Mouse (Mus musculus): ENCODE data around the gene Rgs14. TPM values are rescaled to one million over a fixed set of nuclear protein-coding genes. Genes with fewer than 3 reads are reported as not detected.

The Rgs14 gene
- 1.4 and 2.4 TPM in 2 replicates for polyA plus RNA-seq (2015; fragmentation: Nextera tagmentation; extraction: Ambion mirVana)

DNA sequence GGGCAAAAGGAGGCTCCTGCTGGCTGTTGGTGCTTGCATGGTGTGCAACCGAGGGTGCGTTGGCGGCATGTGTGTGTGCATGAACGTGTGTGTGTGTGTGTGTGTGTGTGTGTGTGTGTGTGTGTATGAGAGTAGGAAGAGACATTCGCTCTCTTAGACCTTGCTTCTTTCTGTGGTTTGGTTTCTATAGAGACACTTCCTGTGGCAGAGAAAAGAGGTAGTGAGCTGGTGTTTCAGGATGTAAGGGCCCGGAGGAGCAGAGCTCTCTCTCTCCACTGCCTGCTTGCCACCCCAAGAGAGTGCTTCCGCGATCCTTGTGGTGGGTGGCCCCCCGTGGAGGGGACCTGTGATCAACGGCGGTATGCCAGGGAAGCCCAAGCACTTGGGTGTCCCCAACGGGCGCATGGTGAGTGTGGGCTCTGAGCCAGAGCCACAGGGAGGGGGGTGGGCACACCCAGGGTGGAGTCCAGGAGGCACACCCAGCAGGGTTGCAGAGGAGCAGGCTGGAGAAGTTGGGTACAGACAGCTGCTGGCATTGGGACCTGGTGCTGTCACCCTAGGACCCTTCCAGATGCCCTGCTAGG, at the start of gene Rgs14:
Gene Rgs14 (plus strand): TSS at position 202 of the 584 bp plus-strand sequence.
- Histone ChIP-seq H3K36me3 (no peaks in the 10 kb centered on the region), H3K4me1 (no peaks in the 10 kb centered on the region; the same call in 1 of the 2 replicates), H3K4me2 (0 out of 2 replicates have a peak within 1 kb of the TSS, but pooled peaks have one; percentile 10), H3K27ac (no peak within 1 kb of the TSS), H3K27me3 (peaks cover 22% of the 10 kb centered on the region), H3K9ac (no peak within 1 kb of the TSS), H3K4me3 (peak within 1 kb of the TSS; percentile 4; the same call in 1 of the 2 replicates), H3K9me3 (no peaks in the 10 kb centered on the region)
- 44% methylated on average over 13 of the region's 13 CpGs for WGBS
- no peak for ATAC-seq (ENCODE audit: insufficient number of reproducible peaks, low FRiP score, low TSS enrichment, low read depth)

DNA sequence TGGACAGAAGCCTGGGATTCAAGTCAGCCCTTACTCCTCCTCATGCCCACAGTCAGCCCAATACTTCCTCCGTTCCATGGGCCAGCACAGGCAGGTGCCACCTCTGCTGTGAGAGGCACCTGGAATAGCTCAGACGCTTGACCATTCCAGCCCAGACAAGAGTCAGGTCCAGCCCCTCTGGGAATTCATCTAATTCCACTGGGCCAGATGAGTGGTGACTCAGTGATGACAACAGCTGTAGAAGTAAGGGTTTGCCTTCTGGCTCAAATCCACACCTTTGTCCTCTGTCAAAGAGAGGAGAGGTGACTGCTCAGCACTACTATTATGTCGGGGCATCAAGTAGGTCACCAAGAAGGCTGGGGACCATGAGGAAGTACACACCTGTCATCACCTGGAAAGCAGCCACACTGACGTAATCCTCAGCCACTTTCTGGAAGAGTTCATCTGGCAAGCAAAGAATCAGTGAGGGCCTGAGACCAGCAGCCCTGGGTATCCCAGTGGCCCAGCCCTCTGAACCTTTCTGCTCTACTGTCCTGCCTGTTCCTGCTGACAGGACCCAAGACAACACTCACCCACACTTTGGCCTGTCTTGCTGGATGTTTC, 49.5 kb upstream of the Rgs14 start, which contains the start of gene Prelid1:
Gene Prelid1 (plus strand): TSS at position 570 of the 603 bp plus-strand sequence.
- no peak for ATAC-seq (ENCODE audit: insufficient number of reproducible peaks, low FRiP score, low TSS enrichment, low read depth)
- Histone ChIP-seq H3K4me1 (peaks cover 33% of the 10 kb centered on the region), H3K9ac (peak within 1 kb of the TSS; percentile 98), H3K4me2 (peak within 1 kb of the TSS; percentile 69), H3K4me3 (peak within 1 kb of the TSS; percentile 90), H3K27ac (peak within 1 kb of the TSS; percentile 87; the same call in 1 of the 2 replicates), H3K36me3 (peaks cover 66% of the 10 kb centered on the region), H3K27me3 (no peaks in the 10 kb centered on the region), H3K9me3 (no peaks in the 10 kb centered on the region)
- WGBS: 70% methylated on average over 4 of the region's 4 CpGs

- peaks cover 38% of the 10 kb centered on the region for H3K4me1 ChIP-seq
- no peaks in the 10 kb centered on the region for H3K9me3 ChIP-seq
- WGBS: under 1% methylated on average over 73 of the region's 73 CpGs
- peaks cover 67% of the 10 kb centered on the region for H3K36me3 ChIP-seq
- H3K4me3 ChIP-seq: peak within 1 kb of the TSS; percentile 90
- H3K27me3 ChIP-seq: no peaks in the 10 kb centered on the region
- H3K4me2 ChIP-seq: peak within 1 kb of the TSS; percentile 69
- H3K9ac ChIP-seq: peak within 1 kb of the TSS; percentile 98
- ATAC-seq (ENCODE audit: insufficient number of reproducible peaks, low FRiP score, low TSS enrichment, low read depth): peak; percentile 84
- peak within 1 kb of the TSS; percentile 87 for H3K27ac ChIP-seq
Measured at GRCm38 (mm10) chr13:55321434-55322129, 48.0 kb upstream of the Rgs14 start, which contains the start of gene Rab24. Gene Rab24 (minus strand): TSS chr13:55321946.

GRCm38 (mm10) chr13:55322130-55322825, 47.3 kb upstream of the Rgs14 start:
- peak overlapping the region; percentile 90 for H3K4me3 ChIP-seq
- peaks cover 60% of the 10 kb centered on the region for H3K36me3 ChIP-seq
- no peak for ATAC-seq (ENCODE audit: insufficient number of reproducible peaks, low FRiP score, low TSS enrichment, low read depth)
- H3K4me2 ChIP-seq: peak overlapping the region; percentile 69
- H3K9ac ChIP-seq: peak overlapping the region; percentile 98
- peaks cover 43% of the 10 kb centered on the region for H3K4me1 ChIP-seq
- peak overlapping the region; percentile 87 for H3K27ac ChIP-seq
- 1% methylated on average over 31 of the region's 31 CpGs for WGBS
- no peaks in the 10 kb centered on the region for H3K9me3 ChIP-seq
- H3K27me3 ChIP-seq: no peaks in the 10 kb centered on the region

DNA sequence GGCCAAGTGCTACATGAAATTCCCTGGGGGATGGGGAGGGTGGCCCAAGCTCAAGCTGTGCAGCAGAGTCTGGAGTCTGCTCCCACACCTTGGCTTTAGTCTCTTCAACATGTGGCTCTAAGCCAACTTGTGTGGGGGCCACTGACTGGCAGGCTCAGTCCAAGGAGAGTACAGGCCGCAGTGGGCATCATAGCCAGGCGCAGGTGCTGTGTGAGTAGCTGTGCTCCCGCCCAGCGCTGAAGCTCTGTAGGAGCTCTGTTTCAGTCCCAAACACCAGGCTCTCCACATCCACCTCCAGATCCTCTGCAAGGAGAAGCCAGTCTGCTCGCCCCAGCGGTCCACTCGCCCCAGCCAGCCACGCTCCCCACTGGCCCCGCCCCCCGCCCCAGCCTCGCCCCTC, 43.9 kb upstream of the Rgs14 start:
- 88% methylated on average over 11 of the region's 11 CpGs for WGBS
- H3K4me1 ChIP-seq: peaks cover 62% of the 10 kb centered on the region
- H3K4me2 ChIP-seq: no peak overlapping the region
- H3K27ac ChIP-seq: no peak overlapping the region
- ATAC-seq (ENCODE audit: insufficient number of reproducible peaks, low FRiP score, low TSS enrichment, low read depth): no peak
- H3K27me3 ChIP-seq: no peaks in the 10 kb centered on the region
- H3K4me3 ChIP-seq: no peak overlapping the region
- no peak overlapping the region for H3K9ac ChIP-seq
- no peaks in the 10 kb centered on the region for H3K9me3 ChIP-seq
- peaks cover 34% of the 10 kb centered on the region for H3K36me3 ChIP-seq

DNA sequence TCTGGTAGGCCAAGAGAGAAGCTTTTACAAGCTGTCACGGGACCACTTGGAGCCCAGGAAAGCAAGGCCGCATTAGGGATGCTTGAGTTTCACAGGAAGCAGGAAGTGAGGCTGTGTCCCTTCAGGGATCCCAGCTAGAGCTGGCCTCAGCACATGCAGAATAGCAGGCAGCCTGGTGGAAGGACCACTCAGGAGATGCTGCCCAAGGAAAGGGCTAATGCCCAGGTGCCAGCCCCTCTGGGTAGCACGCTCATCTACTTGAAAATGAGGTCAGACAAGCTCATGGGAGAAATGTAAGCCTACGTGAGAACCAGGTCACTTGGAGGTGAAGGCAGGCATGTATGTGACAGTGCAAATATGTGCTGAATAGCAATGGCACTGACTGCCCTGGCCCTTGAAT, 42.4 kb upstream of the Rgs14 start:
- no peaks in the 10 kb centered on the region for H3K27me3 ChIP-seq
- no peak for ATAC-seq (ENCODE audit: insufficient number of reproducible peaks, low FRiP score, low TSS enrichment, low read depth)
- H3K27ac ChIP-seq: no peak overlapping the region
- no peaks in the 10 kb centered on the region for H3K9me3 ChIP-seq
- peaks cover 34% of the 10 kb centered on the region for H3K36me3 ChIP-seq
- 54% methylated on average over 4 of the region's 4 CpGs for WGBS
- H3K9ac ChIP-seq: no peak overlapping the region
- peaks cover 61% of the 10 kb centered on the region for H3K4me1 ChIP-seq
- H3K4me3 ChIP-seq: no peak overlapping the region
- 0 out of 2 replicates have a peak overlapping the region, but pooled peaks have one; percentile 93 for H3K4me2 ChIP-seq

GRCm38 (mm10) chr13:55327633-55328032, 41.9 kb upstream of the Rgs14 start:
- ATAC-seq (ENCODE audit: insufficient number of reproducible peaks, low FRiP score, low TSS enrichment, low read depth): no peak
- peak overlapping the region; percentile 93 for H3K4me2 ChIP-seq
- H3K4me1 ChIP-seq: peaks cover 59% of the 10 kb centered on the region
- no peaks in the 10 kb centered on the region for H3K9me3 ChIP-seq
- H3K27ac ChIP-seq: no peak overlapping the region
- peak overlapping the region; percentile 86 for H3K4me3 ChIP-seq
- peaks cover 34% of the 10 kb centered on the region for H3K36me3 ChIP-seq
- 36% methylated on average over 8 of the region's 8 CpGs for WGBS
- H3K27me3 ChIP-seq: no peaks in the 10 kb centered on the region
- no peak overlapping the region for H3K9ac ChIP-seq

GRCm38 (mm10) chr13:55328171-55328570, 41.4 kb upstream of the Rgs14 start:
- ATAC-seq (ENCODE audit: insufficient number of reproducible peaks, low FRiP score, low TSS enrichment, low read depth): no peak
- Histone ChIP-seq H3K9ac (no peak overlapping the region), H3K9me3 (no peaks in the 10 kb centered on the region), H3K27me3 (no peaks in the 10 kb centered on the region), H3K4me2 (peak overlapping the region; percentile 93), H3K4me3 (peak overlapping the region; percentile 86), H3K4me1 (peaks cover 54% of the 10 kb centered on the region), H3K36me3 (peaks cover 31% of the 10 kb centered on the region), H3K27ac (no peak overlapping the region)
- 86% methylated on average over 6 of the region's 6 CpGs for WGBS

DNA sequence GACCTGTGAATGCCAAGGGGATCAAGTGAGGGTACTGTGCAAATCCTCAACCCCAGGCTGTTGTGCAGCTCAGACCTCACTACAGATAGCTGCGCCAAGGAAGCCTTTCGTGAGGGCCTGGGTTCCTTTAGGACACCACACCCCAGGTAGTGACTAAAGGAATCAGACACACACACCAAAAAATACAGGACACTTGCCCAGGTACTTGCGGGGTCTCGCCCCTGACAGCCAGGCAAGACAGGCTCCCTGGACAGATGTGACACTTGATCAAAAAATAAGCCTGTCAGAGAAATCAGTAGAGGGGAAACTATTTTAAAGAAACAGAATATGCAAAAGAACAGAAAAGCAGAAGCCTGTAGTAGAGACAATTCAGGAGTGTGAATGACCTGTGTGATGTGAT, 40.9 kb upstream of the Rgs14 start:
- Histone ChIP-seq H3K4me3 (peak overlapping the region; percentile 86), H3K36me3 (peaks cover 27% of the 10 kb centered on the region), H3K27ac (no peak overlapping the region), H3K9me3 (no peaks in the 10 kb centered on the region), H3K27me3 (no peaks in the 10 kb centered on the region), H3K9ac (0 out of 2 replicates have a peak overlapping the region, but pooled peaks have one; percentile 56), H3K4me1 (peaks cover 49% of the 10 kb centered on the region), H3K4me2 (peak overlapping the region; percentile 93)
- 80% methylated on average over 4 of the region's 4 CpGs for WGBS
- ATAC-seq (ENCODE audit: insufficient number of reproducible peaks, low FRiP score, low TSS enrichment, low read depth): no peak

- ATAC-seq (ENCODE audit: insufficient number of reproducible peaks, low FRiP score, low TSS enrichment, low read depth): peak; percentile 38
- no peaks in the 10 kb centered on the region for H3K9me3 ChIP-seq
- peaks cover 44% of the 10 kb centered on the region for H3K4me1 ChIP-seq
- WGBS: under 1% methylated on average over 27 of the region's 29 CpGs
- peak overlapping the region; percentile 92 for H3K27ac ChIP-seq
- H3K36me3 ChIP-seq: peaks cover 22% of the 10 kb centered on the region
- H3K4me3 ChIP-seq: peak overlapping the region; percentile 86
- peak overlapping the region; percentile 56 for H3K9ac ChIP-seq
- peak overlapping the region; percentile 93 for H3K4me2 ChIP-seq
- no peaks in the 10 kb centered on the region for H3K27me3 ChIP-seq
Measured at GRCm38 (mm10) chr13:55329109-55329682, 40.3 kb upstream of the Rgs14 start.

All from limb, embryonic 15.5 days (tissue).